ENCODE assay signal across 24 mouse cellular contexts in genomic region chr9:28489828-28490227, GRCm38 (mm10).
DNase-seq lines count a peak whose midpoint lies in the region; ATAC-seq lines count a peak whose summit lies in the region.
"Had no signal": no experiment of that assay in that cellular context is flagged by ENCODE, and none has a peak within 500 bp of the region (broad histone marks: within the 10 kb centered on the region; RNA-seq: fewer than 3 reads in every experiment).

No protein-coding gene starts in this region.

- no peaks in the 10 kb centered on the region for H3K36me3 ChIP-seq in intestine, embryonic 16.5 days (ENCODE audit: control insufficient read depth, insufficient read depth, low read length)
- H3K36me3 ChIP-seq: embryonic facial prominence, embryonic 10.5 days; embryonic facial prominence, embryonic 13.5 days; forebrain, embryonic 12.5 days; forebrain, embryonic 15.5 days; hindbrain, embryonic 12.5 days; hindbrain, embryonic 15.5 days had no signal

- no peaks in the 10 kb centered on the region for H3K27me3 ChIP-seq in intestine, embryonic 16.5 days (replicated peaks; ENCODE audit: control insufficient read depth, insufficient read depth, low read length)
- H3K27me3 ChIP-seq: embryonic facial prominence, embryonic 13.5 days; forebrain, embryonic 12.5 days; forebrain, embryonic 15.5 days; hindbrain, embryonic 12.5 days; hindbrain, embryonic 15.5 days had no signal

- peak; percentile 50 for DNase-seq in brain, adult 2 months (ENCODE audit: low read depth, low spot score)
- peak; percentile 44 to 47 for DNase-seq in cerebellum, adult 18-20 months
- peak; percentile 59 for DNase-seq in cerebellum, adult 9-10 months
- DNase-seq in cerebellum, postnatal 25 days = peak; percentile 48 to 55
- DNase-seq in left cerebral cortex, adult 9 months (ENCODE audit: low spot score in 2 of 2) = no peak
- DNase-seq in adrenal gland, postnatal 10 days = no peak
- no peak for DNase-seq in kidney, postnatal 25 days
- DNase-seq: adrenal gland, adult 2 months; adrenal gland, postnatal 36 days; embryo, embryonic 11 days; gastrocnemius, postnatal 14 days; heart, adult 11 months; kidney, adult 11 months; kidney, adult 8-10 months had no signal

- no peak for ATAC-seq in intestine, embryonic 16.5 days
- ATAC-seq: CD4-positive, CD25-positive, alpha-beta regulatory T cell, adult 4 months; forebrain, embryonic 15.5 days had no signal

- H3K9me3 ChIP-seq in intestine, embryonic 16.5 days (ENCODE audit: control insufficient read depth, low read length) = no peaks in the 10 kb centered on the region
- H3K9me3 ChIP-seq: embryonic facial prominence, embryonic 10.5 days; embryonic facial prominence, embryonic 13.5 days; forebrain, embryonic 12.5 days; forebrain, embryonic 15.5 days; hindbrain, embryonic 12.5 days; hindbrain, embryonic 15.5 days had no signal

- WGBS in intestine, embryonic 16.5 days = 72% methylated on average over 4 of the region's 4 CpGs

- no peak overlapping the region for H3K4me2 ChIP-seq in intestine, embryonic 16.5 days (ENCODE audit: low read depth, low read length)
- H3K4me2 ChIP-seq: embryonic facial prominence, embryonic 13.5 days; forebrain, embryonic 12.5 days; forebrain, embryonic 15.5 days; heart, embryonic 11.5 days; hindbrain, embryonic 12.5 days; hindbrain, embryonic 15.5 days had no signal

- H3K4me1 ChIP-seq in intestine, embryonic 16.5 days (ENCODE audit: control insufficient read depth, insufficient read depth, low read length) = no peaks in the 10 kb centered on the region
- H3K4me1 ChIP-seq: embryonic facial prominence, embryonic 10.5 days; forebrain, embryonic 12.5 days; forebrain, embryonic 15.5 days; hindbrain, embryonic 12.5 days; hindbrain, embryonic 15.5 days had no signal

- H3K27ac ChIP-seq in intestine, embryonic 16.5 days (ENCODE audit: low read length) = no peak overlapping the region
- H3K27ac ChIP-seq: embryonic facial prominence, embryonic 10.5 days; embryonic facial prominence, embryonic 13.5 days; forebrain, embryonic 12.5 days; forebrain, embryonic 15.5 days; hindbrain, embryonic 12.5 days; hindbrain, embryonic 15.5 days had no signal

- H3K4me3 ChIP-seq in intestine, embryonic 16.5 days (ENCODE audit: low read length) = no peak overlapping the region
- H3K4me3 ChIP-seq: embryonic facial prominence, embryonic 10.5 days; embryonic facial prominence, embryonic 13.5 days; erythroblast, embryonic 14.5 days; forebrain, embryonic 12.5 days; forebrain, embryonic 15.5 days; hindbrain, embryonic 12.5 days; hindbrain, embryonic 15.5 days had no signal

- no peak overlapping the region for H3K9ac ChIP-seq in intestine, embryonic 16.5 days (ENCODE audit: low read depth, low read length)
- H3K9ac ChIP-seq: embryonic facial prominence, embryonic 13.5 days; forebrain, embryonic 12.5 days; forebrain, embryonic 15.5 days; hindbrain, embryonic 12.5 days; hindbrain, embryonic 15.5 days had no signal

Comparison
In these comparisons a context has a peak if more than half of its experiments do, and no peak if none do; other contexts are left out.
1. DNase-seq: peak in brain, adult 2 months (single experiment), cerebellum, adult 18-20 months (2 of 2), cerebellum, adult 9-10 months (single experiment) and cerebellum, postnatal 25 days (2 of 2); none in left cerebral cortex, adult 9 months (0 of 2), adrenal gland, postnatal 10 days (single experiment) and kidney, postnatal 25 days (0 of 2).